Mouse (Mus musculus) hindbrain, postnatal 0 days (tissue): ENCODE measurements at regions not wholly inside any gene's neighbourhood (a gene's known extent, or its start where the extent isn't known, plus 50 kb on each side); places are given as distances from the start of the nearest gene placed in this dataset.

Experiments used
- ATAC-seq: fragments of 200-750 bp; cut with Nextera tagmentation; 2 replicates; pipeline ENCODE4 v1.8.0; 2017; ENCODE audit warnings: mild to moderate bottlenecking, moderate TSS enrichment, moderate library complexity
- DNase-seq: peaks from one replicate; pipeline ENCODE4 v3.0.0-alpha.2; 2015; ENCODE audit warnings: low spot score
- H3K27ac ChIP-seq: fragments of 300-500 bp; sonication (generic); 2 replicates; pipeline ENCODE4 v1.5.1; 2014; ENCODE audit warnings: mild to moderate bottlenecking
- H3K27me3 ChIP-seq: fragments of 300-500 bp; sonication (generic); 2 replicates; pipeline ENCODE4 v1.6.1; 2014; ENCODE audit warnings: low read length, mixed read lengths; ENCODE audit not compliant: insufficient read depth
- H3K36me3 ChIP-seq: fragments of 300-500 bp; sonication (generic); 2 replicates; pipeline ENCODE4 v1.6.1; 2014; ENCODE audit warnings: low read length, mixed read lengths; ENCODE audit not compliant: insufficient read depth
- H3K4me1 ChIP-seq: fragments of 300-500 bp; sonication (generic); 2 replicates; pipeline ENCODE4 v1.6.1; 2014; ENCODE audit warnings: antibody characterized with exemption, low read length, mixed read lengths; ENCODE audit not compliant: insufficient read depth
- H3K4me2 ChIP-seq: fragments of 300-500 bp; sonication (generic); 2 replicates; pipeline ENCODE4 v1.6.1; 2014; ENCODE audit warnings: low read depth, mild to moderate bottlenecking, low read length, moderate library complexity, mixed read lengths
- H3K4me3 ChIP-seq: fragments of 300-500 bp; sonication (generic); 2 replicates; pipeline ENCODE4 v1.5.1; 2014; ENCODE audit warnings: low read length
- H3K9ac ChIP-seq: fragments of 300-500 bp; sonication (generic); replicated peaks from 2 replicates; pipeline ENCODE4 v1.6.1; 2014; ENCODE audit warnings: mild to moderate bottlenecking, low read length, moderate library complexity, mixed read lengths
- H3K9me3 ChIP-seq: fragments of 300-500 bp; sonication (generic); 2 replicates; pipeline ENCODE4 v1.6.1; 2016; ENCODE audit warnings: low read length, mixed read lengths
- CTCF ChIP-seq: IDR thresholded peaks from 2 replicates; pipeline ENCODE4 v1.5.1; 2016; ENCODE audit warnings: antibody characterized with exemption, control low read depth, low read depth
- WGBS: fragments of 180-500 bp; shearing (Covaris S2); extraction: QIAGEN DNeasy Blood & Tissue Kit; methylation state at CpG from one replicate; pipeline ENCODE4 v1.1.7; 2014; 5-methylcytosine and 5-hydroxymethylcytosine counted together

GRCm38 (mm10) chr19:15658611-15659010, 288.5 kb downstream of the Psat1 start:
- Histone ChIP-seq H3K9me3 (no peaks in the 10 kb centered on the region), H3K27ac (no peak overlapping the region), H3K4me3 (no peak overlapping the region), H3K4me2 (no peak overlapping the region), H3K36me3 (no peaks in the 10 kb centered on the region), H3K9ac (no peak overlapping the region), H3K27me3 (0 out of 2 replicates have a peak, but pooled peaks cover 3% of the 10 kb centered on the region), H3K4me1 (no peaks in the 10 kb centered on the region)
- no peak for TF ChIP-seq CTCF
- no peak for DNase-seq
- no peak for ATAC-seq
- WGBS = 50% methylated on average over 1 of the region's 1 CpGs

GRCm38 (mm10) chr19:15657846-15658245, 289.3 kb downstream of the Psat1 start:
- ATAC-seq (no peak), DNase-seq (no peak)
- H3K4me1 ChIP-seq = no peaks in the 10 kb centered on the region
- H3K27me3 ChIP-seq = 0 out of 2 replicates have a peak, but pooled peaks cover 3% of the 10 kb centered on the region
- H3K9ac ChIP-seq = no peak overlapping the region
- TF ChIP-seq CTCF = no peak
- H3K27ac ChIP-seq = no peak overlapping the region
- no peak overlapping the region for H3K4me3 ChIP-seq
- 88% methylated on average over 1 of the region's 1 CpGs for WGBS
- no peaks in the 10 kb centered on the region for H3K9me3 ChIP-seq
- H3K4me2 ChIP-seq = no peak overlapping the region
- no peaks in the 10 kb centered on the region for H3K36me3 ChIP-seq

GRCm38 (mm10) chr19:15649368-15649767, 297.8 kb downstream of the Psat1 start:
- WGBS = 16% methylated on average over 4 of the region's 4 CpGs
- no peaks in the 10 kb centered on the region for H3K27me3 ChIP-seq
- no peaks in the 10 kb centered on the region for H3K9me3 ChIP-seq
- no peaks in the 10 kb centered on the region for H3K36me3 ChIP-seq
- peak; percentile 80 for TF ChIP-seq CTCF
- no peaks in the 10 kb centered on the region for H3K4me1 ChIP-seq
- H3K4me3 ChIP-seq = no peak overlapping the region
- ATAC-seq (peak; percentile 52; the same call in 1 of the 2 replicates), DNase-seq (peak; percentile 66)
- H3K9ac ChIP-seq = no peak overlapping the region
- H3K27ac ChIP-seq = no peak overlapping the region
- H3K4me2 ChIP-seq = no peak overlapping the region

- H3K4me1 ChIP-seq = no peaks in the 10 kb centered on the region
- DNase-seq = peak; percentile 33
- no peak overlapping the region for H3K9ac ChIP-seq
- peak; percentile 61 for ATAC-seq
- no peaks in the 10 kb centered on the region for H3K27me3 ChIP-seq
- H3K36me3 ChIP-seq = no peaks in the 10 kb centered on the region
- 40% methylated on average over 5 of the region's 5 CpGs for WGBS
- no peak for TF ChIP-seq CTCF
- H3K27ac ChIP-seq = no peak overlapping the region
- H3K4me2 ChIP-seq = no peak overlapping the region
- no peaks in the 10 kb centered on the region for H3K9me3 ChIP-seq
- no peak overlapping the region for H3K4me3 ChIP-seq
Observed at GRCm38 (mm10) chr19:15647313-15647712, 299.8 kb downstream of the Psat1 start.

- Histone ChIP-seq H3K9ac (no peak overlapping the region), H3K27ac (no peak overlapping the region), H3K36me3 (no peaks in the 10 kb centered on the region), H3K9me3 (no peaks in the 10 kb centered on the region), H3K4me2 (no peak overlapping the region), H3K4me1 (no peaks in the 10 kb centered on the region), H3K4me3 (no peak overlapping the region), H3K27me3 (no peaks in the 10 kb centered on the region)
- ATAC-seq (0 out of 2 replicates have a peak, but pooled peaks have one; percentile 54), DNase-seq (peak; percentile 23)
- no peak for TF ChIP-seq CTCF
- 60% methylated on average over 4 of the region's 4 CpGs for WGBS
Observed at GRCm38 (mm10) chr19:15644786-15645185, 302.4 kb downstream of the Psat1 start.

- TF ChIP-seq CTCF = peak; percentile 96
- Histone ChIP-seq H3K9me3 (no peaks in the 10 kb centered on the region), H3K27ac (no peak overlapping the region), H3K4me3 (no peak overlapping the region), H3K27me3 (no peaks in the 10 kb centered on the region), H3K9ac (no peak overlapping the region), H3K36me3 (no peaks in the 10 kb centered on the region), H3K4me2 (no peak overlapping the region), H3K4me1 (no peaks in the 10 kb centered on the region)
- ATAC-seq = peak; percentile 70
- WGBS = 12% methylated on average over 6 of the region's 6 CpGs
- peak; percentile 88 for DNase-seq
Observed at GRCm38 (mm10) chr19:15617233-15617915, 329.8 kb downstream of the Psat1 start.
